Mouse (Mus musculus) myocyte (in vitro differentiated cells): ENCODE data around the gene Crocc.

ENCODE experiments used
- MAX ChIP-seq: IDR thresholded peaks from one replicate; pipeline ENCODE4 v1.6.1; 2011; ENCODE audit warnings: low read depth, mild to moderate bottlenecking, control low read depth
- POLR2A ChIP-seq: IDR thresholded peaks from one replicate; pipeline ENCODE4 v1.6.1; 2011; ENCODE audit warnings: low read depth, mild to moderate bottlenecking, control low read depth, moderate library complexity; ENCODE audit not compliant: insufficient read length
- TCF3 ChIP-seq: IDR thresholded peaks from one replicate; pipeline ENCODE4 v1.6.1; 2011; ENCODE audit warnings: low read depth, control low read depth; ENCODE audit not compliant: insufficient read length

DNA sequence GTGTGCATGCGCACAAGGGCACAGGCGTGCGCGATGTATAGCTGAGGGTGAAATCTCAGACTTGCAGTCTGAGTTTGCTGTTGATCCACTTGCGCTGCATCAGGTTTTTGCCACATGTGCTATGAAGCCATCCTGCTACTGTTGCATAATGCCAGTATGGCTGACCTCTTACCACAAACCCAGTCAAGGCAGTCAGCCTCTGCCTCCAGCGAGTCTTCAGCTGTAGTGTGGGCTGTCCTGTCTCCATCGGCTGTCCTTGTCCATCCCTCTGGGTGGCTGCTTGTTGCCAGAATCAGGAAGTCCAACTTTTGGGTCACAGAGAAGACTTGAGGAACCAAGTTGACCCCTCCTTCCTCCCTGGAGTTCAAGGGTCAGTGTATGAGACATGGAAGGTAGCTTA is 85.0 kb downstream of the Crocc start:
- TF ChIP-seq POLR2A, result no peak
- TF ChIP-seq TCF3, result no peak
- no peak for TF ChIP-seq MAX
